Mouse (Mus musculus): ENCODE results near the gene Prkar1b.

The Prkar1b gene

GRCm38 (mm10) chr5:139066861-139067614, 82.8 kb downstream of the Prkar1b start:
- DNase-seq (ENCODE audit: low read depth in 1 of 2, low spot score in 2 of 2) = no peak

- no peak for DNase-seq (ENCODE audit: low read depth in 1 of 2, low spot score in 2 of 2)
Measured at GRCm38 (mm10) chr5:139064611-139065010, 85.2 kb downstream of the Prkar1b start.

GRCm38 (mm10) chr5:139061680-139062079, 88.1 kb downstream of the Prkar1b start:
- no peak for DNase-seq (ENCODE audit: low read depth in 1 of 2, low spot score in 2 of 2)

GRCm38 (mm10) chr5:139060460-139061051, 89.2 kb downstream of the Prkar1b start:
- DNase-seq (ENCODE audit: low read depth in 1 of 2, low spot score in 2 of 2) = no peak

- DNase-seq (ENCODE audit: low read depth in 1 of 2, low spot score in 2 of 2) = no peak
Measured at GRCm38 (mm10) chr5:139053176-139053575, 96.6 kb downstream of the Prkar1b start.

DNA sequence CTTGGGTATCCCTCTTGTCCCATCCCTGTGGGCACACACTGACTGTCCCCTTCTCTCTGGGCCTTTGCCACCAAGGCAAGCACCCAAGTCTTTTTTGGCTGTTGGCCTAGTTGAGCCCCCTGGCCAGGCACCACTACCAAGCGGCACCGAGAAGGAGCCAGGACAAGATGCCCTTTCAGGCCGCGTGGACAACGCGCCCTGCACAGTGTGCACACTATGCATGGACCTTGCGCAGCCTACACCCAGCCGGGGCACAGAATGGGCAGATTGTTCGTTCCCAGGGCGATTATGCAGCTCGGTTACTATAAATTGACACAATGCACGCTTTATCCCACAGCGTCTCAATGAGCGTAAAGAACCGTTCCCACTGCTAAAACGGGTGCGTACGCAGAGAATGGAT, 98.5 kb downstream of the Prkar1b start:
- DNase-seq (ENCODE audit: low read depth in 1 of 2, low spot score in 2 of 2) = no peak

DNA sequence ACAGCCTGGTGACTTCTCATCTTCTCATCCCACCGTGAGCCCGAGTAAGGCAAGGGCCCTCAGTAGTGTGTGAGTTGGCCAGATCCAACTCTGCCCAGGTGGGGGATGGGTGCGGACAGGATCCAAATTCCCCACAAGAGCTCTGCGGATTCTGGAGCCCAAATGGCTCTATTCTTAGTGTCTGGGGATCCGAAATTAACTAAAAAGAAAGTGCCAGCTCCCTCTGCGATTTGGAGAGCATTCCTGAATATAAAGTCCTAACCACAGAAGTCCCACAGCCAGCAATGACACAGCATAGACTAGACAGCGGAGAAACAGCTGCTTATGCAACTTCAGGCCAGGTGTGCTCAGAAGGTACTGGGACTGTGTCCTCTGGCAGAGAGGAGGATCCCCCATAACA, 100.4 kb downstream of the Prkar1b start:
- no peak for DNase-seq (ENCODE audit: low read depth in 1 of 2, low spot score in 2 of 2)

DNA sequence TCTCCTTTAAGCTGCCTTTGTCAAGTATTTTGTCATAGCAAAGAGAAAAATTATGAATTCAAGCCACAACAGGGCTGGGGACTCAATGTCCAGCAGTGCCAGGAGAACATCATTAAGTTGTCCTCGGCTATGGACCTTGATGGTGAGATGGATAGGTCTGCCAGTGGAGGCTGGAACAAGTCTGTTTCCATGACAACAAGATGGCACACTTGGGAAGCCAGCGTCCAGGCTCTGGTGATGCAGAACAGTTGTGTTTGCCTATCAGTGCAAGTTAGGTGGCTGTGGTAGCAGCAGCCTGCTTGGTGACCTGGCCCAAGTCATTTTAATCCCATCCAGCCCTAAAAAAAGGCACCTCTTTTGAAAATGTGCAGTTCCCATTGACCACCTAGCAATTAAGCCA, 102.6 kb downstream of the Prkar1b start:
- DNase-seq (ENCODE audit: low read depth in 1 of 2, low spot score in 2 of 2) = no peak

- DNase-seq (ENCODE audit: low read depth in 1 of 2, low spot score in 2 of 2) = no peak
Measured at GRCm38 (mm10) chr5:139046636-139047035, 103.2 kb downstream of the Prkar1b start.

DNA sequence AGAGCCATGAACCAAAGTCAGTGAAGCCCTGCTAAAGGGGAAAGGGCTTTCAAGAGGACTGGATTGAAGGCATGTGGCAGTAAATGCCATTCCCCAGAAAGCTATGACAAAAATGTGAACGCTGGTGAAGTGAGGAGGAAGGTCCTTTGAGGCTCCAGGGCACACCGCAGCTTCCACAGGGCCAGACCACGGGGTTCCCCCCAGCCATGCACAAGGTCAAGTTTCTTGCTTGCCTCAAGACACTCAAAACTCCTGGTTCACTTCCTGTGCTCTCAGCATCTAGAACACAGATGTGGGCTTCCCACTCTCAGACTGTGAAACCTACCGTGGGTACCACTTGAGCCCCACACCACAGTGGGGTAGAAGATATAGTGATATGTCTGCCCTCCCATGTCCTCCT, 106.3 kb downstream of the Prkar1b start:
- DNase-seq (ENCODE audit: low read depth in 1 of 2, low spot score in 2 of 2) = no peak

DNA sequence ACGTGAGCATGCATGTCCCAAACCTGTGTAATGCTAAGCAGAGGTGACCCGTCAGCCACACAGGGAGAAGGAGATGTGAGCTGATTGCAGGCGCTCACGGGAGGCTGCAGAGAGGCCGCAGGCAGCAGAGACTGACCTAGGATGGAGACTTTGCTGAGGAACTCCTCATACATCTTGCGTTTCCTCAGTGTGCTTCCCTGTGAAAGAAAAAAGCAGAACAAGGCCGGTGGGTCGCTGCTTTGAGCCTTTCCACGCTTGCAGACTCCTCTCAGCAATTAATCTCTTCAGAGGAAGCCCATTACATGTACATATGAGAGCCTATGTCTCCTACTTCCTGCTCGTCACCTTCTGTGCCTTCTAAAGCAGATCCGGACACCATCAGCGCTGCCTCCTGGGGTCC, 107.5 kb downstream of the Prkar1b start:
- no peak for DNase-seq (ENCODE audit: low read depth in 1 of 2, low spot score in 2 of 2)

DNA sequence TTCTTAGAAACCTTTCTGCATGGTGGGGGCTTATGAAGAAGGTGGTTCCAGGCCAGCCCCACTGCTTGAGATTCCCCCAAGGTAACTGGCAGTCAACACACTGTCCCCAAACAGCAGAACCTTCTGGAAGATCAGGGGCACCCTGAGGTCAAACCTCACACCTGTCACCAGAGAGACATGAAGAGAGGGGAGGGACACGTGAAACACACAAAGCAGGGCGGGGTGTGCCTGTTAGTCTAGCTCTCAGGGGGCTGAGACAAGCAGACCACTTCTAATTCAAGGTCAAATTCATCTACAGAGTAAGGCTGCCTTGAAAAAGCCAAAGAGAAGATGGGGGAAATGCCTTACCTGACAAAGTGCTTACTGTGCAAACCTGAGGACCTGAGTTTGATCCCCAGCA, 114.6 kb downstream of the Prkar1b start:
- DNase-seq (ENCODE audit: low read depth in 1 of 2, low spot score in 2 of 2) = no peak

- no peak for DNase-seq (ENCODE audit: low read depth in 1 of 2, low spot score in 2 of 2)
Measured at GRCm38 (mm10) chr5:139034746-139035145, 115.1 kb downstream of the Prkar1b start.

- DNase-seq (ENCODE audit: low read depth in 1 of 2, low spot score in 2 of 2) = no peak
Measured at GRCm38 (mm10) chr5:139033406-139034317, 116.1 kb downstream of the Prkar1b start.

DNA sequence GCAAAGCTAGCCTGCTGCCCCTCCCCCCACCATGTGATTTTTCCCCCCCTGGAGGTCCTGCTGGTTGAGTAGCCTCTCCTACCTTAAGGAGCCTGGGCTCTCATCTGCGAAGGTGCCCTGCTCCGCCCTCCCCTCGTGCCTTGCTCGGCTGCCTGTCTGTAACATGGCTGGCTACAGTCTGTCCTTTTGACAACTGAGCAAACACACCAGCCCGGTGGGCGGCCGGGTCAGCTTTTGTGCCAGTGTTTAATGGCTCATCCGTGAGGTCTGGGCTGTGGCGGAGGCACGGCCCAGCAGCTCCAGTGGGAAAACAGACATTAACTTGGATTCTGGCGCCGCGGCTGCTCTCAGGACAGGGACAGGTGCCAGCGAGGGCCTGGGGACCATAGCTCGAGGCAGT, 122.2 kb downstream of the Prkar1b start:
- DNase-seq (ENCODE audit: low read depth in 1 of 2, low spot score in 2 of 2) = no peak

GRCm38 (mm10) chr5:139024351-139025105, 125.3 kb downstream of the Prkar1b start:
- DNase-seq (ENCODE audit: low read depth in 1 of 2, low spot score in 2 of 2) = peak; percentile 40 to 45

GRCm38 (mm10) chr5:139020595-139020994, 129.2 kb downstream of the Prkar1b start:
- DNase-seq (ENCODE audit: low read depth in 1 of 2, low spot score in 2 of 2) = no peak

GRCm38 (mm10) chr5:139017371-139018124, 132.3 kb downstream of the Prkar1b start:
- peak in 1 of 2 experiments; percentile 63 for DNase-seq (ENCODE audit: low read depth in 1 of 2, low spot score in 2 of 2)

- DNase-seq (ENCODE audit: low read depth in 1 of 2, low spot score in 2 of 2) = no peak
Measured at GRCm38 (mm10) chr5:139015097-139015496, 134.7 kb downstream of the Prkar1b start.

- no peak for DNase-seq (ENCODE audit: low read depth in 1 of 2, low spot score in 2 of 2)
Measured at GRCm38 (mm10) chr5:139010649-139011048, 139.2 kb downstream of the Prkar1b start.

Data from monocyte, adult 2 months (primary cell).